Mouse (Mus musculus): ENCODE measurements around the gene Scmh1. TPM values are rescaled to one million over a fixed set of nuclear protein-coding genes. Genes with fewer than 3 reads are reported as not detected.

The Scmh1 gene
- 95.3 and 105 TPM in 2 replicates for polyA plus RNA-seq (2012; rRNA removed)

GRCm38 (mm10) chr4:120405144-120405805, at the start of gene Scmh1:
Gene Scmh1, plus strand, starts transcription at chr4:120405281.

GRCm38 (mm10) chr4:120531986-120532385, 126.9 kb downstream of the Scmh1 start, which contains the start of gene Slfnl1:
Gene Slfnl1, plus strand, starts transcription at chr4:120532231.

GRCm38 (mm10) chr4:120569486-120570437, 164.7 kb downstream of the Scmh1 start, which contains the start of gene Ctps:
Gene Ctps, minus strand, starts transcription at chr4:120570276.

Other genes with a start within 250 kb of the Scmh1 start
- gene Edn2, start 244.1 kb upstream of the Scmh1 start, polyA plus RNA-seq (2012; rRNA removed) = 0.22 and 0.84 TPM in 2 replicates
- gene Foxo6, start 117.9 kb upstream of the Scmh1 start, polyA plus RNA-seq (2012; rRNA removed) = 19.5 and 30.6 TPM in 2 replicates
- 0.15 TPM in 2 replicates for gene Slfnl1, start 127.0 kb downstream of the Scmh1 start, polyA plus RNA-seq (2012; rRNA removed)
- gene Ctps, start 165.0 kb downstream of the Scmh1 start, polyA plus RNA-seq (2012; rRNA removed) = 51.0 and 58.8 TPM in 2 replicates
- gene Gm8439, start 183.5 kb downstream of the Scmh1 start, polyA plus RNA-seq (2012; rRNA removed) = not detected in 2 replicates

Data from central nervous system, embryonic 14 days (tissue).